Mouse (Mus musculus): Measurements from ENCODE around the gene Ccdc40.

- TF ChIP-seq CTCF (IDR thresholded peaks at IDR 0.05; ENCODE audit: extremely low read depth, insufficient read depth, insufficient read length, insufficient replicate concordance) (no peak), POLR2A (IDR thresholded peaks at IDR 0.05; ENCODE audit: low read depth, low read length) (no peak)
Observed at GRCm38 (mm10) chr11:119264413-119264812, 36.0 kb downstream of the Ccdc40 start.
